Mouse (Mus musculus): ENCODE data around the gene Krtcap2. TPM values are rescaled to one million over a fixed set of nuclear protein-coding genes. Genes with fewer than 3 reads are reported as not detected.

The Krtcap2 gene
- polyA plus RNA-seq, 1 experiment, result 183 TPM

GRCm38 (mm10) chr3:89227307-89228179, 18.2 kb upstream of the Krtcap2 start:
- H3K4me1 ChIP-seq (replicated peaks; ENCODE audit: control insufficient read depth, insufficient read depth, low read length), result peaks cover 16% of the 10 kb centered on the region
- no peak overlapping the region for H3K27ac ChIP-seq (ENCODE audit: control insufficient read depth, insufficient read depth, low read length)
- 0 out of 2 replicates have a peak, but pooled peaks have one; percentile 24 for TF ChIP-seq POLR2A (IDR thresholded peaks at IDR 0.05; ENCODE audit: control insufficient read depth, extremely low read depth, insufficient read depth, low read length, poor library complexity)
- TF ChIP-seq CTCF (IDR thresholded peaks at IDR 0.05; ENCODE audit: borderline replicate concordance, control insufficient read depth, extremely low read depth, insufficient read depth, low read length, poor library complexity), result 0 out of 2 replicates have a peak, but pooled peaks have one; percentile 14
- H3K27me3 ChIP-seq (ENCODE audit: control insufficient read depth, insufficient read depth, low read length), result no peaks in the 10 kb centered on the region
- WGBS, result 2% methylated on average over 41 of the region's 41 CpGs
- peak; percentile 51 for DNase-seq
- no peaks in the 10 kb centered on the region for H3K36me3 ChIP-seq (ENCODE audit: control insufficient read depth, insufficient read depth, low read length)
- H3K4me3 ChIP-seq (ENCODE audit: control insufficient read depth, insufficient read depth, low read length), result peak overlapping the region; percentile 24

- H3K27ac ChIP-seq (ENCODE audit: control insufficient read depth, insufficient read depth, low read length), result no peak overlapping the region
- TF ChIP-seq CTCF (IDR thresholded peaks at IDR 0.05; ENCODE audit: borderline replicate concordance, control insufficient read depth, extremely low read depth, insufficient read depth, low read length, poor library complexity), result peak; percentile 96
- TF ChIP-seq POLR2A (IDR thresholded peaks at IDR 0.05; ENCODE audit: control insufficient read depth, extremely low read depth, insufficient read depth, low read length, poor library complexity), result no peak
- peak overlapping the region; percentile 49 for H3K4me3 ChIP-seq (ENCODE audit: control insufficient read depth, insufficient read depth, low read length)
- peaks cover 16% of the 10 kb centered on the region for H3K4me1 ChIP-seq (replicated peaks; ENCODE audit: control insufficient read depth, insufficient read depth, low read length)
- H3K27me3 ChIP-seq (ENCODE audit: control insufficient read depth, insufficient read depth, low read length), result no peaks in the 10 kb centered on the region
- H3K36me3 ChIP-seq (ENCODE audit: control insufficient read depth, insufficient read depth, low read length), result no peaks in the 10 kb centered on the region
- WGBS, result under 1% methylated on average over 20 of the region's 20 CpGs
- peak; percentile 90 for DNase-seq
Measured at GRCm38 (mm10) chr3:89228180-89228549, 17.6 kb upstream of the Krtcap2 start.

- no peaks in the 10 kb centered on the region for H3K27me3 ChIP-seq (ENCODE audit: control insufficient read depth, insufficient read depth, low read length)
- no peak for TF ChIP-seq POLR2A (IDR thresholded peaks at IDR 0.05; ENCODE audit: control insufficient read depth, extremely low read depth, insufficient read depth, low read length, poor library complexity)
- no peak for TF ChIP-seq CTCF (IDR thresholded peaks at IDR 0.05; ENCODE audit: borderline replicate concordance, control insufficient read depth, extremely low read depth, insufficient read depth, low read length, poor library complexity)
- WGBS, result 69% methylated on average over 10 of the region's 10 CpGs
- H3K4me1 ChIP-seq (replicated peaks; ENCODE audit: control insufficient read depth, insufficient read depth, low read length), result peaks cover 16% of the 10 kb centered on the region
- peak within 1 kb of the TSS; percentile 49 for H3K4me3 ChIP-seq (ENCODE audit: control insufficient read depth, insufficient read depth, low read length)
- H3K36me3 ChIP-seq (ENCODE audit: control insufficient read depth, insufficient read depth, low read length), result no peaks in the 10 kb centered on the region
- H3K27ac ChIP-seq (ENCODE audit: control insufficient read depth, insufficient read depth, low read length), result no peak within 1 kb of the TSS
- DNase-seq, result no peak
Measured at GRCm38 (mm10) chr3:89228836-89229235, 16.9 kb upstream of the Krtcap2 start, which contains the start of gene Muc1. TSS of gene Muc1 (plus strand) at chr3:89229057.

DNA sequence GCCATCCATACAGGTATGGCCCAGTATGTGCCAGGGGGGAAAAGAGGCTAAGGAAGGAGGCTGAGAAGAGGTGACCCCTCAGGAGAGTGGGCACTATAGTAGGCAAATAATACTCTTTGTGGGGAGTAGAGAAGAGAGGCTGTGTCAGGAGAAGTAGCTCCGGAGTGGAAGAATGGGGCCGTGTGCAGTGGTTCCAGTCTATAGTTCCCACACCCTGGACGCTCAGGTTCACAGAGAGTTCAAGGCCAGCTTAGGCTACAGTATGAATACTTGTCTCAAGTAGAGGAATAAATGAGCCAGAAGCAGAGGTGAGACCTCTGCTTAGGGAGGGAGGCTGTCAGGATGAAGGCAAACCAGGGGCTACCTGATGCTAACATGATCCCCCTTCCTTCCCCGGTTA, 16.5 kb upstream of the Krtcap2 start:
- Histone ChIP-seq H3K36me3 (ENCODE audit: control insufficient read depth, insufficient read depth, low read length) (no peaks in the 10 kb centered on the region), H3K4me1 (replicated peaks; ENCODE audit: control insufficient read depth, insufficient read depth, low read length) (peaks cover 16% of the 10 kb centered on the region), H3K4me3 (ENCODE audit: control insufficient read depth, insufficient read depth, low read length) (no peak overlapping the region), H3K27me3 (ENCODE audit: control insufficient read depth, insufficient read depth, low read length) (no peaks in the 10 kb centered on the region), H3K27ac (ENCODE audit: control insufficient read depth, insufficient read depth, low read length) (no peak overlapping the region)
- no peak for DNase-seq
- WGBS, result 96% methylated on average over 4 of the region's 4 CpGs
- no peak for TF ChIP-seq CTCF (IDR thresholded peaks at IDR 0.05; ENCODE audit: borderline replicate concordance, control insufficient read depth, extremely low read depth, insufficient read depth, low read length, poor library complexity)
- TF ChIP-seq POLR2A (IDR thresholded peaks at IDR 0.05; ENCODE audit: control insufficient read depth, extremely low read depth, insufficient read depth, low read length, poor library complexity), result no peak

DNA sequence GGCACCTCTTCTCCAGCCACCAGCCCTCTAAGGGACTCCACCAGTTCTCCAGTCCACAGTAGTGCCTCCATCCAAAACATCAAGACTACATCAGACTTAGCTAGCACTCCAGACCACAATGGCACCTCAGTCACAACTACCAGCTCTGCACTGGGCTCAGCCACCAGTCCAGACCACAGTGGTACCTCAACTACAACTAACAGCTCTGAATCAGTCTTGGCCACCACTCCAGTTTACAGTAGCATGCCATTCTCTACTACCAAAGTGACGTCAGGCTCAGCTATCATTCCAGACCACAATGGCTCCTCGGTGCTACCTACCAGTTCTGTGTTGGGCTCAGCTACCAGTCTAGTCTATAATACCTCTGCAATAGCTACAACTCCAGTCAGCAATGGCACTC, 15.2 kb upstream of the Krtcap2 start:
- Histone ChIP-seq H3K27ac (ENCODE audit: control insufficient read depth, insufficient read depth, low read length) (no peak overlapping the region), H3K4me3 (ENCODE audit: control insufficient read depth, insufficient read depth, low read length) (no peak overlapping the region), H3K4me1 (replicated peaks; ENCODE audit: control insufficient read depth, insufficient read depth, low read length) (peaks cover 16% of the 10 kb centered on the region), H3K36me3 (ENCODE audit: control insufficient read depth, insufficient read depth, low read length) (no peaks in the 10 kb centered on the region), H3K27me3 (ENCODE audit: control insufficient read depth, insufficient read depth, low read length) (no peaks in the 10 kb centered on the region)
- no peak for DNase-seq
- WGBS, result 88% methylated on average over 2 of the region's 2 CpGs
- no peak for TF ChIP-seq POLR2A (IDR thresholded peaks at IDR 0.05; ENCODE audit: control insufficient read depth, extremely low read depth, insufficient read depth, low read length, poor library complexity)
- TF ChIP-seq CTCF (IDR thresholded peaks at IDR 0.05; ENCODE audit: borderline replicate concordance, control insufficient read depth, extremely low read depth, insufficient read depth, low read length, poor library complexity), result no peak

GRCm38 (mm10) chr3:89231345-89231744, 14.4 kb upstream of the Krtcap2 start:
- Histone ChIP-seq H3K4me1 (replicated peaks; ENCODE audit: control insufficient read depth, insufficient read depth, low read length) (peaks cover 16% of the 10 kb centered on the region), H3K4me3 (ENCODE audit: control insufficient read depth, insufficient read depth, low read length) (no peak overlapping the region), H3K36me3 (ENCODE audit: control insufficient read depth, insufficient read depth, low read length) (no peaks in the 10 kb centered on the region), H3K27ac (ENCODE audit: control insufficient read depth, insufficient read depth, low read length) (no peak overlapping the region), H3K27me3 (ENCODE audit: control insufficient read depth, insufficient read depth, low read length) (no peaks in the 10 kb centered on the region)
- TF ChIP-seq POLR2A (IDR thresholded peaks at IDR 0.05; ENCODE audit: control insufficient read depth, extremely low read depth, insufficient read depth, low read length, poor library complexity) (no peak), CTCF (IDR thresholded peaks at IDR 0.05; ENCODE audit: borderline replicate concordance, control insufficient read depth, extremely low read depth, insufficient read depth, low read length, poor library complexity) (no peak)
- 24% methylated on average over 7 of the region's 7 CpGs for WGBS
- DNase-seq, result no peak

All from thymus, adult 2 months (tissue).